In genomic region chr7:122969231-122970032, GRCm38 (mm10) we compare ENCODE assay signal across 7 mouse cellular contexts. TPM values are rescaled to one million over a fixed set of nuclear protein-coding genes. Genes with fewer than 3 reads are reported as not detected.
DNase-seq lines count a peak whose midpoint lies in the region; ATAC-seq and TF ChIP-seq lines count a peak whose summit lies in the region.

No protein-coding gene starts in this region.

- H3K27ac ChIP-seq in embryonic facial prominence, embryonic 12.5 days: peak overlapping the region; percentile 92
- peak overlapping the region; percentile 99 for H3K27ac ChIP-seq in heart, adult 2 months
- H3K27ac ChIP-seq in limb, embryonic 13.5 days: peak overlapping the region; percentile 90
- peak overlapping the region; percentile 93 for H3K27ac ChIP-seq in midbrain, embryonic 16.5 days (ENCODE audit: low read length)

- H3K36me3 ChIP-seq in embryonic facial prominence, embryonic 12.5 days: peaks cover 10% of the 10 kb centered on the region; the same call in 1 of the 2 replicates
- H3K36me3 ChIP-seq in heart, adult 2 months (ENCODE audit: control insufficient read depth, insufficient read depth, low read length): peaks cover 26% of the 10 kb centered on the region
- peaks cover 20% of the 10 kb centered on the region for H3K36me3 ChIP-seq in limb, embryonic 13.5 days
- H3K36me3 ChIP-seq in midbrain, embryonic 16.5 days (ENCODE audit: control insufficient read depth, insufficient read depth, low read length): no peaks in the 10 kb centered on the region

- intact Hi-C loops in heart, adult 2 months (cut with DNase I): loop anchor here (10.0 kb wide), 1 partner anchor 405 kb away; no protein-coding TSS in a partner anchor

- peaks cover 3% of the 10 kb centered on the region for H3K79me2 ChIP-seq in heart, adult 2 months (replicated peaks; ENCODE audit: control insufficient read depth, insufficient read depth, low read length)

- peak; percentile 98 for ATAC-seq in embryonic facial prominence, embryonic 12.5 days (ENCODE audit: insufficient number of reproducible peaks, insufficient read depth, low FRiP score, low TSS enrichment)
- ATAC-seq in limb, embryonic 13.5 days (ENCODE audit: low FRiP score, low read depth): peak; percentile 97
- peak; percentile 98 for ATAC-seq in midbrain, embryonic 16.5 days

- H3K4me2 ChIP-seq in embryonic facial prominence, embryonic 12.5 days (replicated peaks): peak overlapping the region; percentile 72
- H3K4me2 ChIP-seq in limb, embryonic 13.5 days (replicated peaks): peak overlapping the region; percentile 70
- peak overlapping the region; percentile 76 for H3K4me2 ChIP-seq in midbrain, embryonic 16.5 days (ENCODE audit: low read length)

- no peak for TF ChIP-seq EP300 in heart, adult 2 months (IDR thresholded peaks at IDR 0.05; ENCODE audit: insufficient read depth, low read depth, low read length)

- peak; percentile 78 for TF ChIP-seq POLR2A in heart, adult 2 months (IDR thresholded peaks at IDR 0.05; ENCODE audit: insufficient read depth, low read depth, low read length)

- H3K4me3 ChIP-seq in embryonic facial prominence, embryonic 12.5 days: peak overlapping the region; percentile 97
- peak overlapping the region; percentile 70 for H3K4me3 ChIP-seq in heart, adult 2 months
- peak overlapping the region; percentile 100 for H3K4me3 ChIP-seq in limb, embryonic 13.5 days
- peak overlapping the region; percentile 99 for H3K4me3 ChIP-seq in midbrain, embryonic 16.5 days (ENCODE audit: low read depth, low read length)

- DNase-seq in adrenal gland, postnatal 25 days: peak; percentile 96
- DNase-seq in heart, adult 2 months: peak; percentile 95 to 97
- peak; percentile 82 to 90 for DNase-seq in kidney, adult 8-10 months
- DNase-seq in spleen, postnatal 10 days (ENCODE audit: low spot score in 2 of 2): peak; percentile 88 to 97

- no peaks in the 10 kb centered on the region for H3K27me3 ChIP-seq in embryonic facial prominence, embryonic 12.5 days
- no peaks in the 10 kb centered on the region for H3K27me3 ChIP-seq in heart, adult 2 months (ENCODE audit: control insufficient read depth, insufficient read depth, low read length)
- H3K27me3 ChIP-seq in limb, embryonic 13.5 days: no peaks in the 10 kb centered on the region
- no peaks in the 10 kb centered on the region for H3K27me3 ChIP-seq in midbrain, embryonic 16.5 days (ENCODE audit: control insufficient read depth, insufficient read depth, low read depth, low read length)

- no peaks in the 10 kb centered on the region for H3K9me3 ChIP-seq in embryonic facial prominence, embryonic 12.5 days
- H3K9me3 ChIP-seq in limb, embryonic 13.5 days: no peaks in the 10 kb centered on the region
- H3K9me3 ChIP-seq in midbrain, embryonic 16.5 days (replicated peaks; ENCODE audit: control insufficient read depth, low read length, poor library complexity, severe bottlenecking): no peaks in the 10 kb centered on the region

- TF ChIP-seq CTCF in heart, adult 2 months (IDR thresholded peaks at IDR 0.05): peak; percentile 43

- peak overlapping the region; percentile 93 for H3K9ac ChIP-seq in embryonic facial prominence, embryonic 12.5 days
- H3K9ac ChIP-seq in heart, adult 2 months (ENCODE audit: low read depth, low read length): peak overlapping the region; percentile 99
- peak overlapping the region; percentile 100 for H3K9ac ChIP-seq in limb, embryonic 13.5 days
- H3K9ac ChIP-seq in midbrain, embryonic 16.5 days (ENCODE audit: low read depth, low read length): peak overlapping the region; percentile 100

- peaks cover 23% of the 10 kb centered on the region for H3K4me1 ChIP-seq in embryonic facial prominence, embryonic 12.5 days
- peaks cover 4% of the 10 kb centered on the region; the same call in 1 of the 2 replicates for H3K4me1 ChIP-seq in heart, adult 2 months (ENCODE audit: control insufficient read depth, insufficient read depth, low read length)
- peaks cover 21% of the 10 kb centered on the region for H3K4me1 ChIP-seq in limb, embryonic 13.5 days
- H3K4me1 ChIP-seq in midbrain, embryonic 16.5 days (ENCODE audit: control insufficient read depth, insufficient read depth, low read length): peaks cover 32% of the 10 kb centered on the region

- under 1% methylated on average over 61 of the region's 62 CpGs for WGBS in embryonic facial prominence, embryonic 12.5 days
- 2% methylated on average over 62 of the region's 62 CpGs for WGBS in heart, adult 2 months
- WGBS in limb, embryonic 13.5 days: under 1% methylated on average over 62 of the region's 62 CpGs
- WGBS in midbrain, embryonic 16.5 days: under 1% methylated on average over 62 of the region's 62 CpGs

RNA-seq across cellular contexts. Expression of gene Rbbp6, which starts 3.9 kb away (rescaled TPM):
- 63.4 and 65.4 TPM in 2 replicates for total RNA-seq in adrenal gland, postnatal 25 days (2021)
- polyA plus RNA-seq in embryonic facial prominence, embryonic 12.5 days (2016; fragmentation: Nextera tagmentation; extraction: Ambion mirVana): 37.4 and 40.4 TPM in 2 replicates
- 10 to 100 TPM; 28.9 to 29.8 TPM for total RNA-seq in heart, adult 2 months (2021)
- 9.0 and 21.2 TPM in 2 replicates for polyA plus RNA-seq in heart, adult 2 months (2012; rRNA removed)
- 34.0 and 38.0 TPM in 2 replicates for polyA plus RNA-seq in limb, embryonic 13.5 days (2015; fragmentation: Nextera tagmentation; extraction: Ambion mirVana)
- 23.4 and 23.9 TPM in 2 replicates for polyA plus RNA-seq in midbrain, embryonic 16.5 days (2015; fragmentation: Nextera tagmentation; extraction: Ambion mirVana)

Comparison
In these comparisons a context has a peak if more than half of its experiments do, and no peak if none do; other contexts are left out.
1. Peak in every context shown above with its lines: DNase-seq, ATAC-seq, H3K4me3 ChIP-seq and H3K27ac ChIP-seq.